Mouse (Mus musculus) erythroid progenitor cell, adult 5-6 weeks (primary cell): ENCODE data around the gene Sorcs3. TPM values are rescaled to one million over a fixed set of nuclear protein-coding genes. Genes with fewer than 3 reads are reported as not detected.

ENCODE experiments used
- ATAC-seq: replicated peaks from 2 replicates; pipeline ENCODE4 v1.8.0; 2016; ENCODE audit warnings: moderate number of reproducible peaks, mild to moderate bottlenecking, moderate TSS enrichment, inconsistent platforms; ENCODE audit not compliant: poor library complexity, low FRiP score, severe bottlenecking
- total RNA-seq, 2 experiments: library from RNA; stranded (forward) in 1 of 2; stranded (reverse) in 1 of 2; fragments of 150-400 nt in 1 of 2; fragments of 186-747, 209-891 nt in 1 of 2; gene quantifications; 2 replicates each; pipeline versions ENCODE4 v1.2.3 to v1.2.4; 2015 to 2017; ENCODE audit warnings: low replicate concordance in 2 of 2

Gene Sorcs3
- not detected in 2 replicates for total RNA-seq (2015; ENCODE audit: low replicate concordance)
- total RNA-seq (2017; ENCODE audit: low replicate concordance): 0.30 TPM in 1 of 2 replicates, not detected in the other

GRCm38 (mm10) chr19:48205929-48206814 is at the start of gene Sorcs3:
TSS of gene Sorcs3 (plus strand) at chr19:48206025.
- ATAC-seq: no peak

- no peak for ATAC-seq
These were observed 40.5 kb upstream of the Sorcs3 start for GRCm38 (mm10) chr19:48165341-48165740.

- no peak for ATAC-seq
These were observed 38.7 kb upstream of the Sorcs3 start for GRCm38 (mm10) chr19:48167110-48167509.

- no peak for ATAC-seq
These were observed 37.5 kb upstream of the Sorcs3 start for GRCm38 (mm10) chr19:48168284-48168683.

- ATAC-seq: no peak
These were observed 31.1 kb upstream of the Sorcs3 start for GRCm38 (mm10) chr19:48174717-48175116.

GRCm38 (mm10) chr19:48203928-48204470 is 1.8 kb upstream of the Sorcs3 start:
- ATAC-seq: no peak

- no peak for ATAC-seq
These were observed 1.3 kb upstream of the Sorcs3 start for GRCm38 (mm10) chr19:48204476-48204875.

- ATAC-seq: no peak
These were observed 698 bp upstream of the Sorcs3 start for GRCm38 (mm10) chr19:48204892-48205761.

GRCm38 (mm10) chr19:48206861-48207730 is 1.3 kb downstream of the Sorcs3 start:
- no peak for ATAC-seq

GRCm38 (mm10) chr19:48207731-48208370 is 2.0 kb downstream of the Sorcs3 start:
- no peak for ATAC-seq

- no peak for ATAC-seq
These were observed 9.6 kb downstream of the Sorcs3 start for GRCm38 (mm10) chr19:48215379-48215778.

GRCm38 (mm10) chr19:48237786-48238372 is 32.1 kb downstream of the Sorcs3 start:
- ATAC-seq: no peak

- no peak for ATAC-seq
These were observed 32.6 kb downstream of the Sorcs3 start for GRCm38 (mm10) chr19:48238391-48238790.

- ATAC-seq: no peak
These were observed 35.1 kb downstream of the Sorcs3 start for GRCm38 (mm10) chr19:48240960-48241359.

- ATAC-seq: no peak
These were observed 38.2 kb downstream of the Sorcs3 start for GRCm38 (mm10) chr19:48244036-48244435.

GRCm38 (mm10) chr19:48259223-48259622 is 53.4 kb downstream of the Sorcs3 start:
- no peak for ATAC-seq

- ATAC-seq: no peak
These were observed 54.8 kb downstream of the Sorcs3 start for GRCm38 (mm10) chr19:48260671-48261070.

- no peak for ATAC-seq
These were observed 57.9 kb downstream of the Sorcs3 start for GRCm38 (mm10) chr19:48263750-48264149.
